Mouse (Mus musculus) fat pad, adult 2 months (tissue): ENCODE measurements around the gene Pycr1.

Experiments
- DNase-seq: peaks from one replicate; pipeline ENCODE4 v3.0.0-alpha.2; 2011; ENCODE audit warnings: low read depth, low spot score; ENCODE audit errors: extremely low read depth

Pycr1 gene

DNA sequence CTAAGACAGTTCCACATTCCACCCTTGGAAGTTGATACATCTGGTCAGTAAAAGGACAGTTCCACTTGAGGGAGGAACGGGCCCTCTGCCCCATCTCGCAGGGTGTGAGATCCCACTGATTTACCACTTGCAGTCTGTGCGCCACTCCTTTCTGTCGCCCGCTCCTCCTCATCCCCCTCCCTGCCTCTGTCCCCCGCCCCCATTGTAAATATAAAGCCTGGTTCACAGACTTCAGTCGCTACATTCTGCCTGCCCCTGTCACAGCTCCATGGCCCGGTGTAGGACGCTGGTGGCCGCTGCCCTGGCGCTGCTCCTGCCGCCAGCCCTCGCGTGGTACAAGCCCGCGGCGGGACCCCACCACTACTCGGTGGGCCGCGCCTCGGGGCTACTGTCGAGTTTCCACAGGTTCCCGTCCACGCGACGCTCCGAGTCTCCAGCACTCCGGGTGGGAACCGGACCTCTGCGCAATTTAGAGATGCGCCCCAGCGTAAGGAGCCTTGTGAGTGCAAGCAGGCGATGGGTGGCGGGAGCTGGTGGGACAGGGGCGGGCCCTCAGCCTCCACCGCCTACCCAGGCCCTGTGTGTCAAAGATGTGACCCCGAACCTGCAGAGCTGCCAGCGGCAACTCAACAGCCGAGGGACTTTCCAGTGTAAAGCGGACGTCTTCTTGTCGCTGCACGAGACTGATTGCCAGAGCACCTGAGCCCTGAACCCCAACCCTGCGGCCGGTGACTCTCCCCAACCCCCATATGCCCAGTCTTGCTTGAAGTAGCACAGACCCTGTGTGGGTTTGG, 35.1 kb downstream of the Pycr1 start, which contains the start of gene Npb:
TSS of gene Npb (plus strand) at position 237 of the 794 bp plus-strand sequence.
- no peak for DNase-seq

DNA sequence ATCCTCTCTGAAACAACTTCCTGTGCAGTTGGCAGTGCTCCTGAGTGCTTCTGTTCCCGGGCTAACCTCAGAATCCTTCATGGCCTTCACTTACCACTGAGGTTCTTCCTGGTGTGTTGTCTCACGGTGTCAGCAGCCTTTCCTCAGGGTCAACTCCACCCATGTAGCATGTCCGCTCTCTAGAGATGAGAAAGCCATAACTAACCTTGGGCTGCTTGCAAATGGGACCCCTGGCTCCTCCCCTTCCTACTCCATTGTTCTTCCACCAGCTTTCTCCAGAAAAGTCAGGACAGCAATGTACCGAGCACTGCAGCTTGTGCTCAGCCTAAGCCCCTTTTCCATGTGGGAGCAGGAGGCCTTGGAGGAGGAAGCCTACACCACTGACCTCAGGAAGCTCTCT, 36.8 kb downstream of the Pycr1 start:
- no peak for DNase-seq

DNA sequence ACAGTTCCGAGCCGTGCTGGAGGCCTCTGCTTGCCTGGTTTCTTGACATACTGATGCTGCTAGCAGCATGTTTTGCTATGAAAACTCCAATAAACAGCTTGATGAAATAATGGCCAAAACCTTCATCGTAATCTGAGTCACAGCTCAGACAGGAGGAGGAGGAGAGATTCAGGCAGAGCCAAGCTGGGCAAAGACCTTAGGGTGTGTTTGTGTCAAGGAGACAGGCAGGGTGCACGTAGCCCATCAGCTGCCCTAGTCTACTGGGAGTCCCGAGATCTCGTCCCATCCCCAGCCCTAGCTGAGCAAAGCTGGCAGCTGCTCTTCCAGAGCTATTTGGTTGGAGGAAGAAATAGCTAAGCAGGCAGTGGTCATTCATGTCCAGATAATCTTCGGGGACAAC, 37.9 kb downstream of the Pycr1 start:
- no peak for DNase-seq

DNA sequence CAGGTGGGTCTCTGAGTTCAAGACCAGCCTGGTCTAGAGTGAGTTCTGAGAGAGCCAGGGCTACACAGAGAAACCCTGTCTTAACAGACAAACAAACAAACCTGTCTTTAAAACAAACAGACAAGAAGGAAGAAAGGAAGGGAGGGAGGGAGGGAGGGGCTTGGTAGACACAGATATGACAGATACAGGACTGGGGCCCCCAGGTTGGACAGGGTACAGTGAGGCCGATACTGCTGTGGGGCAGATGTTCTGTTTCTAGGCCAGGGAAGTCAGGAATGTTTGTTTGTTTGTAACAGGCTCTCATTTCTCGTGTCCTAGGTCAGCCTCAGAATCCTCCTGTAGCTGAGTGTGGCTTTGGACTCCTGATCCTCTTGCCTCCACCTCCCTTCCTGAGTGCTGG, 40.0 kb downstream of the Pycr1 start:
- DNase-seq: no peak

DNA sequence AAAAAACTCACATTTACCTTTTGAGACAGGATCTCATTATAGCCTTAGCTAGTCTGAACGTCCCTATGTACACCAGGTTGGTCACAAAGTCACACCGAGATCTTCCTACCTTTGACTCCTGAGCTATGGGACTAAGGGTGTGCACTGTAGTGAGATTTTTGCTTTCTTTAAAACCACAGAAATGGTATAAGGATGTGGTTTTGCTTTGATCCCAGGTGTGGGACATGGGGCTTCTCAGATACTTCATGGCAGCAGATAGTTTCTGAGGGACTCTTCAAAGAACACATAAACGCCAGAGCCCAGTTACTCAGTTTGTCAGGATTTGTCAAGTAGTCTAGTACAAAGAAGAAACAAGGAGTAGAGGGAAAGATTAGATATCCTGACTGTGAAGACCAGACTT, 42.9 kb downstream of the Pycr1 start:
- DNase-seq: no peak

DNA sequence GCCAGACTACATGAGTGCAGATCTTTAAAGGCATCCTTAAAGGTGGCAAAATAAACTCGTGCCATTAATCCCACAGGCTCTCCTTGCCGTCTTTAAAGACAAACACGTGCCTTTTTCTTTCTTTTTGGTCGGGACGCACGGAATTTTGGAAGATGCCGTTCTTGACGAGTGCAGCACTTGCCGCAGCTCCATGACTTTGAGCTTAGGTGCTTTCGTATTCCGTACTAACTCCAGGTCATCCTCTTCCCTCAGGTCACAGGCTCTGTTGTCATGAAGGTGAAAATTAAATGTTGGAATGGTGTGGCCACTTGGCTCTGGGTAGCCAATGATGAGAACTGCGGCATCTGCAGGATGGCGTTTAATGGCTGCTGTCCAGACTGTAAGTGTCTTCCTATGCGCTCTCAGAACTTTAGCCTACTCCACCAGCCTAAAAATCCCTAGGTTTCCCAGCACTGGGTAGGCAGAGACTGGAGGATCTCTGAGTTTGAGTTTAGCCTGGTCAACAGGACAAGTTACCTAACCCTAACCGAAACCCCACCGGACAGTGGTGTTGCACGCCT, 44.5 kb downstream of the Pycr1 start:
- DNase-seq: no peak

DNA sequence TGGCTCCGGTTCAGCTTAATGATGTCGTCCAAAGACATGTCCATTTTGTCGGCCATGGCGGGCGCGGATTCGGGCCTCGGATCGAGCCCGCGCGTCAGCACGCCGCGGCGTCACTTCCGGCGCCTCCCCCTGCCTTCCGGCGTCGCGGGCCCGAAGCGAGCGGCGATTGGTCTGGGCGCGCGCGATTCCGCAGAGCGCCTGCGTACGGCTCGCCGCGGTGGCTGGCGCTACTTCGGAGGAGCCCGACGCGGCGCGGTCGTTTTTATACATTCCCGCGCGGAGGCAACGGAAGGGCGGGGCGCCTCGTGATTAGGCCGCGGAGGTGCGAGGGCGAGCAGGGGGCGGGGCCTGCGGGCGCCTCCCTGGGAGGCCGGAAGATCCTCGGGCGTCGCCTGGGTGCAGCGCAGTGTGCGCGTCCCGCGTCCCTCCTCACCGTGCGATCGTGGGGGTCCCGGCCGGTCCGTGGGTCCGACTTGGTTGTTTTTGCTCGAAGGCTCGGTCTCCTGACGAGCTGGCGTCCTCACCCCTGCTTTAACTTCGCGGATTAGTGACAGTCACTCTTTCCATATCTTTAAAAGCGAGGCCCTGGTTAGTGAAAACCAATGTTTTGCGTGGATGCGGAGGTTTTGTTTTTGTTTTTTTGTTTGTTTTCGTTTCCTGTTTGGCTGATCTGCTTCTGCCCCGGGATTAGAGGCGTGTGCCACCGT, 45.1 kb downstream of the Pycr1 start, which contains the start of the genes Alyref and Anapc11:
TSS of gene Alyref (minus strand) at position 83 of the 707 bp plus-strand sequence.
TSS of gene Anapc11 (plus strand) at position 139 of the 707 bp plus-strand sequence.
- DNase-seq: peak; percentile 36

DNA sequence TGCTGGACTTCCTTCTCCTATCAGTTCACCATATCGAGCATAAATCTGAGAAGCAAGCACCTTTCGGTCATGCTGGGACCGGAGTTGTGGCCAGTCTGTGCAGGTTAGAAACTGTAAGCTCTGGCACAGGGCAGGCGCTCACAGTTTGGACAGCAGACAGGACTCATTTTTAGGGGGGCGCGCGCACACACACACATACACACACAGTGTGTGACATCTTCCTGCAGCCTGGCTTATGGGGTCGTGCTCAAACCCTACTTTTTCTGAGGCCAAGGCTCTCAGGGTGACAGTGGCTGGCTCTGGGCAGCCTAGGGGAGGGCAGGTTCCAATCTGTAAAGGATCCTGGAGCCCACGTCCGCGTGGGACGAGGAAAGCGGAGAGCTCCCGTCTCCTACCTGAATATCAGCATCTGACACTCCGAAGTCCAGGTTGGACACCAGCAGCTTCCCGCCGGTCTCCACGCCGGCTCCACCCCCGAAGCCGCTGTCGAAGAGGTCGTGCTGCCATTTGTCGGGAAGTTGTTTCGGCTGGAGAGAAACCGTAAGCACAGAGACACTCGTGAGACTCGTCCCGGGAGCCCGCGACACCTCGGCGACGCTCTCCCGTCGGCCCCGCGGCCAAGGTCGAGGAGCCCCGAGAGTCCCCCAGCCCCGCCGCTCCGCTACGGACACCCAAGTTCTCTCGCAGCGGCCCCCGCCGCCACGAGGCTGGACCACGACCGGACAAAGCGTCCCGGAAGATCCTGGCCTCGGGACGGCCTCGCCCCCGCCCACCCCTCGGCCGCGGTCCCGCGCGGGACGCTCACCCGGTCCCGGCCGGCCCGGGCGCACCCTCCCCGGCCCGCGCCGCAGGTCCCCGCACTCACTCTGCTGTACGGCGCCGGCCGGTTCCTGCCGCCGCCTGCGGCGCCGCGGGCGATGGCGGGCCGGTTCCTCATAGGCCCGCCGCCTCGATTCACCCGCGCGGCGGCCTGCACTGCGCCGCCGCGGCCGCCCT, 46.0 kb downstream of the Pycr1 start:
- no peak for DNase-seq

DNA sequence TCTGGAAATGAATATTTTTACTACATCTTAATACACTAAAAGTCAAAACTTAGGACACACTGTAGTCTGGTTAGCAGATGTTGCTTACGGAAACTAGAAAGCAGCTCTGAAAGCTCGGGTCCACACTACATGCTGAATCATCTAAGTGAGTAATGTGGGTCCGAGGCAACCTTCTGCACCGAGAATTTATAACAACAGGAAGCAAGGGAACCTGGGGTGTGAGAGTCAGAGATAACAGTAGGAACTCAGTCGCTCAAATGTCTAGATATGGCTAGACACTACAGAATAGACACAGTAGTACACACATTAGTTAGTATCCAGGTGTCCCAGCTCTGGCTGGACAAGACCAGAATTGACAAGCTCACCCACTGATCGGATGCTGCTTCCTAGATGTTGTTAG, 55.0 kb downstream of the Pycr1 start:
- no peak for DNase-seq
